Mouse (Mus musculus) C2C12 (cell line): Measurements from ENCODE around the gene Plxna4. TPM values are rescaled to one million over a fixed set of nuclear protein-coding genes. Genes with fewer than 3 reads are reported as not detected.

ENCODE experiments used
- H3K27me3 ChIP-seq: one replicate; pipeline ENCODE4 v1.6.1; 2011; ENCODE audit not compliant: control insufficient read depth, insufficient read depth, insufficient read length
- H3K36me3 ChIP-seq: one replicate; pipeline ENCODE4 v1.6.1; 2011; ENCODE audit not compliant: control insufficient read depth, insufficient read depth
- H3K4me3 ChIP-seq: one replicate; pipeline ENCODE4 v1.5.1; 2011; ENCODE audit warnings: mild to moderate bottlenecking, control low read depth; ENCODE audit not compliant: poor library complexity, insufficient read depth, severe bottlenecking
- H3K79me2 ChIP-seq: one replicate; pipeline ENCODE4 v1.6.1; 2011; ENCODE audit not compliant: control insufficient read depth, insufficient read depth
- H3K79me3 ChIP-seq: one replicate; pipeline ENCODE4 v1.6.1; 2011; ENCODE audit warnings: low read depth, control low read depth
- H3ac ChIP-seq: one replicate; pipeline ENCODE3; 2011; ENCODE audit warnings: low read depth; ENCODE audit not compliant: control insufficient read depth, insufficient read length
- CEBPB ChIP-seq: IDR thresholded peaks from one replicate; pipeline ENCODE4 v1.6.1; 2011; ENCODE audit warnings: low read depth, mild to moderate bottlenecking, control low read depth, moderate library complexity
- CTCF ChIP-seq: IDR thresholded peaks from one replicate; pipeline ENCODE4 v1.5.1; 2011; ENCODE audit not compliant: control insufficient read depth, insufficient read depth, insufficient read length
- FOSL1 ChIP-seq: IDR thresholded peaks from one replicate; pipeline ENCODE4 v1.8.0; 2011; ENCODE audit warnings: mild to moderate bottlenecking, low read length; ENCODE audit not compliant: poor library complexity, insufficient read depth, severe bottlenecking
- MAX ChIP-seq: IDR thresholded peaks from one replicate; pipeline ENCODE4 v1.6.1; 2011; ENCODE audit warnings: mild to moderate bottlenecking, control low read depth
- MYOD1 ChIP-seq: IDR thresholded peaks from one replicate; pipeline ENCODE4 v1.6.1; 2011; ENCODE audit warnings: low read depth; ENCODE audit not compliant: control insufficient read depth, insufficient read length
- MYOG ChIP-seq: IDR thresholded peaks from one replicate; pipeline ENCODE4 v1.6.1; 2011; ENCODE audit not compliant: control insufficient read depth, insufficient read length; ENCODE audit errors: extremely low read depth
- USF1 ChIP-seq: IDR thresholded peaks from one replicate; pipeline ENCODE4 v1.6.1; 2011; ENCODE audit warnings: low read depth, mild to moderate bottlenecking, control low read depth, moderate library complexity
- polyA plus RNA-seq: library from polyadenylated mRNA; unstranded; fragments of >200 nt; fragmentation: generic; extraction: Trizol; gene quantifications from one replicate; pipeline ENCODE4 v1.2.1, GENCODE M21; 2012; ENCODE audit warnings: missing spikeins

Plxna4 gene
- polyA plus RNA-seq, 1 experiment, result 0.19 TPM

DNA sequence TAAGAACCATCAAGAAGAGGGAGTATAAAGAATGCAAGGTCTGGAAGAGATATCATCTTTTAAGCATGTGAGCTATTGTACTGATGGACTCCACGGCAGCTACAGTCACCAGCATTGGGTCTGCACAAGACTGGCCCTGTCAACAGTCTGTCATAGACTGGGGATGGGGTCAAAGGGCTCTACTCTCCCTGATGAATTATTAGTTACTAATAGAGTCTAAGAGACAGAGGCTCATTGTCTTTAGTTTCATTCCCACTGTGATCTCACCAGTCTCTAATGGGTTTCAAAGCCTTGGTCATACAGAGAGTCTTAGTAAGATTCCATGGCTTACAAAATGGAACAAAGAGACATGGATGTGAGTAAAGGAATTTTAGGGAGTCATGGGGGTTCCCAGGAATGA is 467.1 kb downstream of the Plxna4 start:
- no peaks in the 10 kb centered on the region for H3K27me3 ChIP-seq

DNA sequence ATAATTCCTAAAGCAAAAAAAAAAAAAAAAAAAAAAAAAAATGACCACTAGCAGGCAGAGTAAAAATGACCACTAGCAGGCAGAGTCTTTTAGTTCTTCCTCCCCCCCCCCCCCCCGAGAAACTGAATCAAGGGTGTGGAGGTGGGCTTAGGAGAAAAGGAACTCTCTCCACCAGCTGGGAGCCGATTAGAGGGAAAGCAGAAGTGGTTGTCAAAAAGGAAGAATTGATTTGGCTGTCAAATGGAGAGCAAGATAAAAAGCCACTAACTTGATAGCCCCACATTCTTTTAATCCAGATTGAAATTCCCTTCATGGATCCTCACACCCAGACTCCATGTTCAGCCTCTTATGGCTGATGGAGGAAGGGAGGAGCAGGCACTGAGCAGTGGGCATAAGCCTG is 478.8 kb downstream of the Plxna4 start:
- H3K4me3 ChIP-seq, result no peak overlapping the region
- no peaks in the 10 kb centered on the region for H3K79me2 ChIP-seq
- H3ac ChIP-seq, result no peak overlapping the region
- TF ChIP-seq USF1 (no peak), CTCF (no peak), MYOG (no peak), FOSL1 (no peak), MYOD1 (no peak), MAX (no peak), CEBPB (no peak)
- H3K27me3 ChIP-seq, result no peaks in the 10 kb centered on the region
- no peaks in the 10 kb centered on the region for H3K79me3 ChIP-seq
- H3K36me3 ChIP-seq, result no peaks in the 10 kb centered on the region

More for the DNA sequence above, 467.1 kb downstream of the Plxna4 start:
- Histone ChIP-seq H3K4me3 (no peak overlapping the region), H3K79me2 (no peaks in the 10 kb centered on the region), H3K79me3 (no peaks in the 10 kb centered on the region), H3K36me3 (no peaks in the 10 kb centered on the region), H3ac (no peak overlapping the region)
- no peak for TF ChIP-seq MYOG
- no peak for TF ChIP-seq MAX
- TF ChIP-seq USF1, result no peak
- no peak for TF ChIP-seq CEBPB
- TF ChIP-seq MYOD1, result no peak
- no peak for TF ChIP-seq FOSL1
- no peak for TF ChIP-seq CTCF

- no peaks in the 10 kb centered on the region for H3K79me2 ChIP-seq
- H3K79me3 ChIP-seq, result no peaks in the 10 kb centered on the region
- H3K4me3 ChIP-seq, result no peak overlapping the region
- H3K27me3 ChIP-seq, result no peaks in the 10 kb centered on the region
- TF ChIP-seq CTCF, result no peak
- no peak for TF ChIP-seq MYOG
- no peak for TF ChIP-seq MYOD1
- no peak for TF ChIP-seq MAX
- no peak for TF ChIP-seq USF1
- no peak for TF ChIP-seq CEBPB
- no peak for TF ChIP-seq FOSL1
- H3K36me3 ChIP-seq, result no peaks in the 10 kb centered on the region
- no peak overlapping the region for H3ac ChIP-seq
Measured at GRCm38 (mm10) chr6:32105547-32106275, 482.3 kb downstream of the Plxna4 start.
